Mouse (Mus musculus): ENCODE measurements at regions not wholly inside any gene's neighbourhood (a gene's known extent, or its start where the extent isn't known, plus 50 kb on each side); places are given as distances from the start of the nearest gene placed in this dataset.
A peak's percentile ranks its signal among the peaks of the same experiment; 100 is the strongest.
"Not testable (repeated sequence)": the region's sequence is repeated elsewhere in the genome, so short reads cannot be mapped to it uniquely, and the experiment has no call there.

- intact Hi-C loops (cut with DNase I); DNase-seq: not testable (repeated sequence)
Measured at GRCm38 (mm10) chr8:55558751-55559150, 348.0 kb downstream of the Adam29 start.

DNA sequence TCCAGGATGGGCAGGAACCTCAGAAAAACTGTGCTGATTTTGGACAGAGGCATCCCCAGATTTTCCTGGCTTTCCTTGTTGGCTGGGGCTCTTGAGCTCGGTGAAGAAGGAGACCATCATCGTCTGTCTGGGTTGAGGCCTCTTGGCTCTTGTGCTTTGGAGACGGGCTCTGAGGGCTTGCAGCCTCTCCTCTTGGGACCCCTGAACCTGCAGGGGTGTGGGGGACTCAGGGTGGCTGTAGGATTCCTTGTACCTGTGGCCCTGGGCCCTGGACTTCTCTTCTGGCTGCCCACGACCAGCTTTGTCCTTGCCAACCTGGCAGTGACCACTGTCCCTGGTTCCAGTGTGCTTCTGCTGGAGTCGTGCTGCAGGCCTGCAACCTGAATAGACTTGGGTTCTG is 367.9 kb downstream of the Adam29 start:
- DNase-seq: no peak
- intact Hi-C loops (cut with DNase I): loop anchor here (10.0 kb wide), 1 partner anchor 134 kb away; no protein-coding TSS in a partner anchor

DNA sequence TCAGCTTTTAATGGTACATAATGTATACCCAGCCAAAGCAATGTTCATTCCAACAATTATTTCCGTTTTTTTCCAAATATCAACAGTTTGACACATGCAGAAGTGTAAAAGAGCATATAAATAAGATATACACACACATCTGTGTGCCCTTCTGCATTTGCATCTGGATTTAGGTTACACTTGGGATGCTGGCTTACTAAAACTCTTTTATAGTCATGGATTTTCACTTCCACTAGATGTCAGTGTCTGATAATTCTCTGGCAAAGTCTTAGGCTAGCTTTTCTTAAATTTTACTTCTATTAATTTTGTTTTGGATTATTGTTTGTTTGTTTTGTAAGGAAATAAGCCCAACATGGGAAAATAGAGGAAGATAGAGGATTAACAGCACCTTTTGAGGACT is 377.4 kb downstream of the Adam29 start:
- intact Hi-C loops (cut with DNase I); DNase-seq: not testable (repeated sequence)

DNA sequence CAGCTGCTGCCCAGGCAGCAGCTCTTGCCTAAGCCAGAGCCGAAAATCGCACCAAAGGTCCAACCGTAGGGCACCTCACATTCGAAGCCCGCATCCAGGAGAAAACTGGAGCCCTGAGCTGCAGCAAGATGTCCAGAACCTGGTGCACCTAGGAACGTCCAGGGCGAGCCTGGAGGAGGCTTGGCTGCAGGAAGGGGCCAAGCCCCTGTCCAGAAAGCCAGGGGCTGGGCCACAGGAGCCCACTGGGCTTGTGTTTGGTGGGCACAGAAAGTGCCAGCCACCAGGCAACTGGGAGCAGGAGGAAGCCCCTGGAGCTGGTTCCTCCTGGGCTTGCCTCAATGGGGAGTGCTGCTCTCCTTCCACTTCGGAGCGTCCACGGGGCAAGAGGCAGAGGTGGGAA is 387.6 kb downstream of the Adam29 start:
- peak in 1 of 2 experiments; percentile 32 for DNase-seq
- intact Hi-C loops (cut with DNase I): not testable (repeated sequence)

DNA sequence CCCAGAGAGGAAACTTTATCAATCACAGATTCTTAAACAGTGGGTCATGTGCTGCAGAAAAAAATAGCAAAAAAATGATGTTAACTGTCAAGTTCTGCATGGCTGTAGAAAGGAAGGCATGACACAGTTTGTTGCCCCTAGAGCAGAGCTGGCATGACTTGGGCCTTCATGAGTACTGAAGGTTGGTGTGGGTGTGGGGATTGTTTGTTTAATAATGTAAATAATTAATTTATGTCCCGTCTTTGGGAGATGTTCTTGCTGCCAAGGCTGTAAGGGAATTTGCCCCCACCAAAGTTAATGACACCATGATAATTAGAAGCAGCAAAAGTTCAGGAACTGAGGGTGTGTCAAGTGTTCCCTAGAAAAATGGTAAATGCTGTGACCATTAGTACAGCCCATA is 429.4 kb downstream of the Adam29 start:
- intact Hi-C loops (cut with DNase I): loop anchor here (5.0 kb wide), 2 partner anchors 55 to 135 kb away; no protein-coding TSS in a partner anchor

GRCm38 (mm10) chr8:55476923-55477322 is 429.8 kb downstream of the Adam29 start:
- intact Hi-C loops (cut with DNase I): loop anchor here (5.0 kb wide), 2 partner anchors 55 to 135 kb away; no protein-coding TSS in a partner anchor
- DNase-seq: no peak

More for the DNA sequence above, 429.4 kb downstream of the Adam29 start:
- no peak for DNase-seq

GRCm38 (mm10) chr8:55472386-55472785 is 434.4 kb downstream of the Adam29 start:
- DNase-seq: no peak
- intact Hi-C loops (cut with DNase I): no loop called here

DNA sequence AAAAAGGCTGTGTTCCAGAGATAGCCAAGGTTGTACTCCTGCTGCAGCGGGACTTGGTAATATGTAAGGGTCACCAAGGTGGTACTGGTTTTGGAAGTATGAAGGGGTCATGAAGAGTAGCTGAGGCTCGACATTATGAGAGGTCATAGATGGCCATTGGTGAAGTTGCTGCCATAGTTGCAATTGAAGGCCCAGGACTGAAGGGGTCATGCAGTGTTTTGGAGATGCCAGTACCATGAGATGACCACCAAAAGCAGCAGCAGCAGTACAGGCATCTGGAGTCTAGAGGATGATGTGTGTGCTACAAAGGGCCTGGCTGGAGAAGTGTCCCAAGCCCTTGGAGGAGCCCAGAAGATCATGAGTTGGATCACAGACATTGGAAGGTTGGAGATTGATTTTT is 440.0 kb downstream of the Adam29 start:
- DNase-seq; intact Hi-C loops (cut with DNase I): not testable (repeated sequence)

GRCm38 (mm10) chr8:55465951-55466350 is 440.8 kb downstream of the Adam29 start:
- intact Hi-C loops (cut with DNase I): loop anchor here (2.0 kb wide), 1 partner anchor 129 kb away; no protein-coding TSS in a partner anchor
- not testable (repeated sequence) for DNase-seq

- DNase-seq: no peak
- intact Hi-C loops (cut with DNase I): loop anchor here (2.0 kb wide), 1 partner anchor 129 kb away; no protein-coding TSS in a partner anchor
Measured at GRCm38 (mm10) chr8:55465419-55465818, 441.3 kb downstream of the Adam29 start.

GRCm38 (mm10) chr8:55464855-55465169 is 441.9 kb downstream of the Adam29 start:
- intact Hi-C loops (cut with DNase I): loop anchor here (2.0 kb wide), 1 partner anchor 130 kb away; no protein-coding TSS in a partner anchor
- no peak for DNase-seq

DNA sequence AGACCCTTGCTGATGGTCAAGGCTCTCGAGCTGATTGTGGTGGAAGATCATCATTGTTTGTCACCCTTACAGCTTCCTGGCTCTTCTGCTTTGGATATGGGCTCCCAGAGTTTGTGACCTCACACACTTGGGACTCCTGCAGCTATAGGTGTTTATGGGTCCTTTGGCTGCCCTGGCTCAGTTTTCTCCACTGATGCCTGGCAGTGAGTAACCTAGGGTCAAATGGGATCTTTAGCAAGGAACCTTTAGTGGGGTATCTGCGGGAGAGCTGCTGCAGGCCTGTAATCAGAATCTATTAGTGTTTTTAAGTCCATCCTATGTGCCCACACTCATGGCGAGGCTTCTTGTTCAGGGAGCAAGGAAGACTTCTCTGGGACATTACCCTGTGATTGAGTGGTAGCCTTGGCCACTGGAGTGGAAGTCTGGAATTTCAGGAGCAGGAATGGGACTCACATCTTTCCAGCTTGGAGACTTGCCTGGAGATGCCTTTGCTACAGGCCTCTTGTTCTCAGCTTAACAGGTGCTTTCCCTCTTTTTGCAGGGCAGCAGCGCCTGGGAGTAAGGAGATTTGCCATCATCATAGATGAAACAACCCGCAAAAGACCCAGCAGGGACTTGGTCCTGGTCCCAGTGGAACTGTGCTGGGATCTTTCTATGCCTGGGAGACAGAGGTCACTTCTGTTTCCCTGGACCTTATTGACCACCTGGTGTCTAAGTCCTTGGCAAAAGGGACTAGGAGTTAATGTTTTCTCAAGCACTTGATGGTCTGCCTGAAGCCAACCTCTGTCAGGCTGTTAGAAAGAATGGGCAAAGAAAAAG is 442.5 kb downstream of the Adam29 start:
- intact Hi-C loops (cut with DNase I): loop anchor here (2.0 kb wide), 1 partner anchor 131 kb away; no protein-coding TSS in a partner anchor

DNA sequence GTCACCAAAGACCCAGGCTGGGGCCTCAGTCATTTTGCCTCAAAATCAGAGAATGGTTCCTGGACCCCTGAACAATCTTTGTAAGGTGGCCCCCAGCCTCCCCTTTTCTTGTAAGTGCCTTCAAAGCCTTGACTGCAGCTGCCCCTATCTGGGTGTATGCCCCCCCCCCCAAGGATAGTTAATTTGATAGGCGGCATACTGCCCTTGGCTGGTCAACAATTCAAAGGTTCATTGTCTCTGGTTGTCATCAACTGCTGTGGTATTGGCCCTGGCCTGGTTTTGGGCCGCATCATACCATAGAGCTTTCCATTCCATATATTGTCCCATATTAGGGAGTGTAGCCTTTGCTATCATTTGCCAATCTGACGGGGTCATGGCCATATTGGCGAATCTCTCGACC is 446.0 kb downstream of the Adam29 start:
- intact Hi-C loops (cut with DNase I); DNase-seq: not testable (repeated sequence)

More for the DNA sequence above, 442.5 kb downstream of the Adam29 start:
- no peak for DNase-seq

DNA sequence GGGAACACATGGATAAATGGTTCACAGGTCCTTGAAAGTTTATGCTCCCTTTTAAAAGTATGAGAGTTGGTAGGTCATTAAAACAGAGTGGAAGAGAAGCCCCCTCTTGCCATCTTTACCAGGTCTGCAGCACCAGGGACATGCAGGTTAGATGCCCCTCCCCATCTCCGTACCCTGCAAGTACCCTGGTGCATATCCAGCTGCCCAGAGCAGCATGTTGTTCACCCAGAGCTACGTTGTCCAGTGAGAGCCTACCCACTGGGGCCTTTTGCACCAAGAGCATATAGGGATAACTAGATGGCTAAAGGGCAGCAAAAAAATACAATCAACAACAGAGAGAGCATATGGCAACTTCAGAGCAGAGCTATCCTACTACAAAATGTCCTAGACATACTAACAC is 449.3 kb downstream of the Adam29 start:
- intact Hi-C loops (cut with DNase I): loop anchor here (2.0 kb wide), 1 partner anchor 131 kb away; no protein-coding TSS in a partner anchor
- no peak for DNase-seq
